Mouse (Mus musculus): Measurements from ENCODE around the gene Dio2.

DNA sequence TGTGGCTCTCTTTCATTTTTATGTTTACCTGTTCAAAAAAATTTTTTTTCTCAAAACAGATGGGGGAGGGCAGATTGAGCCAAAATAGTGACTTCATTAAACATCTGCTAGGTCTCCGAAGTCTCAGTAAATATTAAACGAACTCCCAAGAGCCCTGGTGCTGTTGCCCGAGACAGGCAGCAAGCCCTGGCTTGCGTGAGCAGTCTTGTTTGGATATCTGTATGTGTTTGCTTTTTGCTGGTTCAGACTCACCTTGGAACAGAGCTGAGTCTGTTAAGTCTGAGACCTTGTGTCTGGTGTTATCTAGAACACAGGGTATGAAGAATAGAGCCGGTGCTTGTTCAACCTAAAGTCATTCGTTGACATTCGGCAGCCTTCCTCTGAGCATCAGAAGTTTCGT, 13.1 kb downstream of the Dio2 start:
- TF ChIP-seq USF1 (IDR thresholded peaks at IDR 0.05; ENCODE audit: low read depth) = no peak
- no peak for TF ChIP-seq E2F4 (IDR thresholded peaks at IDR 0.05; ENCODE audit: insufficient read depth)
- TF ChIP-seq POLR2A (IDR thresholded peaks at IDR 0.05; ENCODE audit: insufficient read length, low read depth) = no peak
- TF ChIP-seq SRF (IDR thresholded peaks at IDR 0.05; ENCODE audit: control insufficient read depth, insufficient read length, low read depth) = no peak
- TF ChIP-seq TCF3 (IDR thresholded peaks at IDR 0.05; ENCODE audit: insufficient read length, low read depth) = no peak
- no peak for TF ChIP-seq TCF12 (IDR thresholded peaks at IDR 0.05; ENCODE audit: insufficient read depth, poor library complexity, severe bottlenecking)
- no peak for TF ChIP-seq CEBPB (IDR thresholded peaks at IDR 0.05; ENCODE audit: insufficient read depth, poor library complexity, severe bottlenecking)
- no peak for TF ChIP-seq MAX (IDR thresholded peaks at IDR 0.05; ENCODE audit: low read depth)
